Mouse (Mus musculus): Measurements from ENCODE around the gene Lrrc23. TPM values are rescaled to one million over a fixed set of nuclear protein-coding genes. Genes with fewer than 3 reads are reported as not detected.
A peak's percentile ranks its signal among the peaks of the same experiment; 100 is the strongest.
"Not testable (repeated sequence)": the region's sequence is repeated elsewhere in the genome, so short reads cannot be mapped to it uniquely, and the experiment has no call there.

The Lrrc23 gene
- polyA plus RNA-seq, 1 experiment from 2014 or later: 4.5 TPM

DNA sequence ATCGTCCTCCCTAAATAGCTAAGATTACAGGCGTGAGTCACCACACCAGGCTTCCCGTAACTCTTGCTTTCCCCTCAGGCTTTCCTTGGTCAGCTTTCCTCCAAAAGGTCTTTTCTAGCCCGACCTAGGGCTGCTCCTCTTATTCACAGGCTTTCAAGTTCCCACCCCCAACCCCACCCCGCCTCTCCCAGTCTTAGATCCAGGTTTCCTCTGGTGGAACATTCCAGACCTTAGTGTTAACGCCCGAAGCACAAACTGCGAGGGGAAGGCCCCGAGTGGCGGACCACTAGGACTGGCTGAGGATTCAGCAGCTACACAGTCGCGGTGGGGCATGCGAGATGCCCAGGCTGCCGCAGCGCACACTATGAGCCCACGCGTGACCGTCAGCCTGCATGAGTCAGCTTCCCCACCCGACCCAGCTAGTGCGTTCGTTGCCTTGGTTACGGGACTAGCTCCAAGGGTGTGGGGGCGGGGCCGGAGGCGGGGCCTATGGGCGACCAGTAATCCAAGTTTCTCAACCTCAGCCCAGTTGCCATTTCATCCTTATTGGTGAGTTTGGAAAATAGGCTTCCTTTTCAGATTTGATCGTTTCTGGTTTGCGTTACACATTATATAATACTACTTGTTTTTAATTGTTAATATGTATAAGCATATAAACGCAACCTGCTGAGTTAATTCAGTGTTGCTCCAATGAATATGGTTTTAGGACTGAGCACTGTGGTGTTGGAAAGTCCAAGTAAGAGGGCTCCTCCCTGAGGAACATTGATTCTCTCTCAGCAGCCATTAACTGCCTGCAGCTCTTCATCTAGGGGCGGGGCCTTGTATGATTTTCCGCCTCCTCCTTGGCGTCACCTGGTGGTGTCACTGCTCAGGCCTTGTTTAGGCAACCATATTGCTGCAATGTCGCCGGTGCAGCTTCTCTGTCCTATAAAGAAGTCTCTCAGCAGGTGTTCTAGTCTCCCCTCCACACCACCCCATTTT, 26.1 kb upstream of the Lrrc23 start:
- H3K4me1 ChIP-seq (replicated peaks; ENCODE audit: control insufficient read depth, insufficient read depth, low read length): peaks cover 13% of the 10 kb centered on the region
- 3% methylated on average over 34 of the region's 34 CpGs for WGBS

GRCm38 (mm10) chr6:124804341-124804740, 24.8 kb upstream of the Lrrc23 start:
- no peak overlapping the region for H3K27ac ChIP-seq (ENCODE audit: low read depth, low read length)
- H3K27me3 ChIP-seq (ENCODE audit: control insufficient read depth, insufficient read depth, low read length): no peaks in the 10 kb centered on the region
- ATAC-seq (replicated peaks; ENCODE audit: low FRiP score): no peak
- no peaks in the 10 kb centered on the region for H3K9me3 ChIP-seq (ENCODE audit: control insufficient read depth, low read length)
- H3K4me1 ChIP-seq (replicated peaks; ENCODE audit: control insufficient read depth, insufficient read depth, low read length): peaks cover 7% of the 10 kb centered on the region
- DNase-seq (ENCODE audit: low spot score): peak; percentile 22
- no peak overlapping the region for H3K4me3 ChIP-seq (ENCODE audit: low read depth, low read length)
- H3K9ac ChIP-seq (ENCODE audit: low read length): no peak overlapping the region
- WGBS: 90% methylated on average over 3 of the region's 3 CpGs
- H3K36me3 ChIP-seq (ENCODE audit: control insufficient read depth, insufficient read depth, low read length): no peaks in the 10 kb centered on the region
- H3K4me2 ChIP-seq (ENCODE audit: low read depth, low read length, severe bottlenecking): no peak overlapping the region

More for the DNA sequence above, 26.1 kb upstream of the Lrrc23 start:
- Histone ChIP-seq H3K9ac (ENCODE audit: low read length) (peak overlapping the region; percentile 58), H3K4me3 (ENCODE audit: low read depth, low read length) (peak overlapping the region; percentile 32), H3K4me2 (ENCODE audit: low read depth, low read length, severe bottlenecking) (peak overlapping the region; percentile 83), H3K27me3 (ENCODE audit: control insufficient read depth, insufficient read depth, low read length) (no peaks in the 10 kb centered on the region), H3K36me3 (ENCODE audit: control insufficient read depth, insufficient read depth, low read length) (no peaks in the 10 kb centered on the region; the same call in 1 of the 2 replicates), H3K27ac (ENCODE audit: low read depth, low read length) (peak overlapping the region; percentile 81), H3K9me3 (ENCODE audit: control insufficient read depth, low read length) (no peaks in the 10 kb centered on the region)
- peak; percentile 79 for ATAC-seq (replicated peaks; ENCODE audit: low FRiP score)
- DNase-seq (ENCODE audit: low spot score): peak; percentile 96

GRCm38 (mm10) chr6:124803691-124804090, 24.2 kb upstream of the Lrrc23 start:
- H3K27me3 ChIP-seq (ENCODE audit: control insufficient read depth, insufficient read depth, low read length); H3K4me3 ChIP-seq (ENCODE audit: low read depth, low read length); H3K4me1 ChIP-seq (replicated peaks; ENCODE audit: control insufficient read depth, insufficient read depth, low read length); ATAC-seq (replicated peaks; ENCODE audit: low FRiP score); H3K9ac ChIP-seq (ENCODE audit: low read length); H3K4me2 ChIP-seq (ENCODE audit: low read depth, low read length, severe bottlenecking); H3K36me3 ChIP-seq (ENCODE audit: control insufficient read depth, insufficient read depth, low read length); H3K9me3 ChIP-seq (ENCODE audit: control insufficient read depth, low read length); H3K27ac ChIP-seq (ENCODE audit: low read depth, low read length): not testable (repeated sequence)
- WGBS: 97% methylated on average over 4 of the region's 4 CpGs
- DNase-seq (ENCODE audit: low spot score): peak; percentile 19

GRCm38 (mm10) chr6:124803061-124803460, 23.5 kb upstream of the Lrrc23 start:
- H3K27me3 ChIP-seq (ENCODE audit: control insufficient read depth, insufficient read depth, low read length): no peaks in the 10 kb centered on the region
- H3K27ac ChIP-seq (ENCODE audit: low read depth, low read length): no peak overlapping the region
- H3K4me3 ChIP-seq (ENCODE audit: low read depth, low read length): no peak overlapping the region
- H3K36me3 ChIP-seq (ENCODE audit: control insufficient read depth, insufficient read depth, low read length): no peaks in the 10 kb centered on the region
- ATAC-seq (replicated peaks; ENCODE audit: low FRiP score) (no peak), DNase-seq (ENCODE audit: low spot score) (peak; percentile 47)
- no peaks in the 10 kb centered on the region for H3K9me3 ChIP-seq (ENCODE audit: control insufficient read depth, low read length)
- no peak overlapping the region for H3K9ac ChIP-seq (ENCODE audit: low read length)
- H3K4me1 ChIP-seq (replicated peaks; ENCODE audit: control insufficient read depth, insufficient read depth, low read length): peaks cover 3% of the 10 kb centered on the region; the same call in 1 of the 2 replicates
- H3K4me2 ChIP-seq (ENCODE audit: low read depth, low read length, severe bottlenecking): no peak overlapping the region
- WGBS: 79% methylated on average over 3 of the region's 3 CpGs

DNA sequence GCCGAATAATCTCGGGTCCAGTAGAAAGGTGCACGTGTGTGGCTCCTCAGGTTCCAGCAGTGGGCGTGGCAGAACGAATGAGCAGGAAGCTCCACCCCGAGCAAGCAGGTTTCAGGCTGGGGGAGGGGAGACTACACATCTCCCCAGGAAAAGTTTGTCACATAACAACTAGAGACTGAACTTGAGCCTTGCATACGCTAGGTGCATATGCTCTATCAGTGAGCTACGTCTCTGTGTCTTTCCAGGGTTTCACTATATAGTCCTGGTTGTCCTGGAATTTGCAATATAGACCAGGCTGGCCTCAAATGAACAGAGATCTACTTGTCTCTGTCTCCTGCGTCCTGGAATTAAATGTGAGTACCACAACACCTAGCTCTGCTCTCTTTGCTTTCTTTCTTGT, 22.9 kb upstream of the Lrrc23 start:
- H3K4me2 ChIP-seq (ENCODE audit: low read depth, low read length, severe bottlenecking): peak overlapping the region; percentile 3; the same call in 1 of the 2 replicates
- not testable (repeated sequence) for H3K27me3 ChIP-seq (ENCODE audit: control insufficient read depth, insufficient read depth, low read length); H3K9me3 ChIP-seq (ENCODE audit: control insufficient read depth, low read length); H3K4me3 ChIP-seq (ENCODE audit: low read depth, low read length); ATAC-seq (replicated peaks; ENCODE audit: low FRiP score); H3K4me1 ChIP-seq (replicated peaks; ENCODE audit: control insufficient read depth, insufficient read depth, low read length); H3K9ac ChIP-seq (ENCODE audit: low read length); H3K27ac ChIP-seq (ENCODE audit: low read depth, low read length); H3K36me3 ChIP-seq (ENCODE audit: control insufficient read depth, insufficient read depth, low read length); DNase-seq (ENCODE audit: low spot score)
- 10% methylated on average over 5 of the region's 9 CpGs for WGBS

DNA sequence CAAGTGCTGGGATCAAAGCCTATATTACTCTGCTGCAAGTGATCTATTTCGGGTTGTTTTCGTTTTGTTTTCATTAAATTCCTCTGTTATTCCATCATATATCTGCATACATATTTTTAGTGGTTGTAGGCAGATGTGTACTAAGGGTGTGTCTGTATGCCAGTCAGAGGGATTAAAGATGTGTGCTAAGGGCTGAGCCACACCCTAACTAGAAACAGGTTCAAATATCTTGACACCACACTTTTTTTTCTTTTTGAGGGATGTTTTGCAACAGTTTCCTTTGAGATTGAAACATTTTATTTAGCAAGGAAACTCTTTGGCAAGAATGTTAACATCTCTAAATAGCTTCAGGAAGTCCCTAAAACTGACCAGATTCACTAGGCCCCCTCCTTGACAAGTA, 16.7 kb upstream of the Lrrc23 start:
- no peak overlapping the region for H3K4me2 ChIP-seq (ENCODE audit: low read depth, low read length, severe bottlenecking)
- H3K27ac ChIP-seq (ENCODE audit: low read depth, low read length): no peak overlapping the region
- H3K4me3 ChIP-seq (ENCODE audit: low read depth, low read length): no peak overlapping the region
- no peaks in the 10 kb centered on the region for H3K36me3 ChIP-seq (ENCODE audit: control insufficient read depth, insufficient read depth, low read length)
- ATAC-seq (replicated peaks; ENCODE audit: low FRiP score) (no peak), DNase-seq (ENCODE audit: low spot score) (no peak)
- H3K9ac ChIP-seq (ENCODE audit: low read length): no peak overlapping the region
- no peaks in the 10 kb centered on the region for H3K4me1 ChIP-seq (replicated peaks; ENCODE audit: control insufficient read depth, insufficient read depth, low read length)
- no peaks in the 10 kb centered on the region for H3K27me3 ChIP-seq (ENCODE audit: control insufficient read depth, insufficient read depth, low read length)
- H3K9me3 ChIP-seq (ENCODE audit: control insufficient read depth, low read length): no peaks in the 10 kb centered on the region
- 85% methylated on average over 2 of the region's 2 CpGs for WGBS

- no peak for DNase-seq (ENCODE audit: low spot score)
- H3K4me3 ChIP-seq (ENCODE audit: low read depth, low read length): no peak overlapping the region
- no peaks in the 10 kb centered on the region for H3K27me3 ChIP-seq (ENCODE audit: control insufficient read depth, insufficient read depth, low read length)
- H3K27ac ChIP-seq (ENCODE audit: low read depth, low read length): no peak overlapping the region
- ATAC-seq (replicated peaks; ENCODE audit: low FRiP score): no peak
- no peak overlapping the region for H3K4me2 ChIP-seq (ENCODE audit: low read depth, low read length, severe bottlenecking)
- H3K9me3 ChIP-seq (ENCODE audit: control insufficient read depth, low read length): no peaks in the 10 kb centered on the region
- no peaks in the 10 kb centered on the region for H3K4me1 ChIP-seq (replicated peaks; ENCODE audit: control insufficient read depth, insufficient read depth, low read length)
- 80% methylated on average over 4 of the region's 4 CpGs for WGBS
- H3K9ac ChIP-seq (ENCODE audit: low read length): no peak overlapping the region
- no peaks in the 10 kb centered on the region for H3K36me3 ChIP-seq (ENCODE audit: control insufficient read depth, insufficient read depth, low read length)
Observed at GRCm38 (mm10) chr6:124795781-124796180, 16.3 kb upstream of the Lrrc23 start.

GRCm38 (mm10) chr6:124791911-124792310, 12.4 kb upstream of the Lrrc23 start:
- no peak for ATAC-seq (replicated peaks; ENCODE audit: low FRiP score)
- Histone ChIP-seq H3K4me2 (ENCODE audit: low read depth, low read length, severe bottlenecking) (no peak overlapping the region), H3K9ac (ENCODE audit: low read length) (no peak overlapping the region), H3K36me3 (ENCODE audit: control insufficient read depth, insufficient read depth, low read length) (no peaks in the 10 kb centered on the region), H3K27me3 (ENCODE audit: control insufficient read depth, insufficient read depth, low read length) (no peaks in the 10 kb centered on the region), H3K27ac (ENCODE audit: low read depth, low read length) (no peak overlapping the region), H3K9me3 (ENCODE audit: control insufficient read depth, low read length) (no peaks in the 10 kb centered on the region), H3K4me3 (ENCODE audit: low read depth, low read length) (no peak overlapping the region), H3K4me1 (replicated peaks; ENCODE audit: control insufficient read depth, insufficient read depth, low read length) (no peaks in the 10 kb centered on the region)
- 90% methylated on average over 3 of the region's 3 CpGs for WGBS
- DNase-seq (ENCODE audit: low spot score): no peak

Data from forebrain, embryonic 11.5 days (tissue).